Mouse (Mus musculus): Measurements from ENCODE around the gene Cspg5. TPM values are rescaled to one million over a fixed set of nuclear protein-coding genes. Genes with fewer than 3 reads are reported as not detected.

The Cspg5 gene
- total and polyA plus RNA-seq, 3 experiments = 0.40 to 0.72 (median 0.49) TPM

GRCm38 (mm10) chr9:110208265-110208664, 35.3 kb upstream of the Cspg5 start:
- dilution Hi-C loops (cut with MboI; ENCODE audit: extremely low pct_ligation_motif_present, extremely low pct_unique_long_range_greater_than_20kb, low sequenced_read_pairs) (no loop called here), in situ Hi-C loops (cut with MboI; ENCODE audit: low pct_ligation_motif_present, low pct_unique_long_range_greater_than_20kb, low sequenced_read_pairs) (no loop called here)
- TF ChIP-seq MYC (IDR thresholded peaks at IDR 0.05; ENCODE audit: low read depth, low read length) = no peak
- TF ChIP-seq TCF12 (IDR thresholded peaks at IDR 0.05; ENCODE audit: low read depth, low read length) = no peak
- TF ChIP-seq HCFC1 (IDR thresholded peaks at IDR 0.05; ENCODE audit: low read depth, low read length) = no peak
- no peak for TF ChIP-seq MAFK (IDR thresholded peaks at IDR 0.05; ENCODE audit: insufficient replicate concordance, low read length)
- no peak for TF ChIP-seq RCOR1 (conservative IDR thresholded peaks at IDR 0.05; ENCODE audit: low read depth, low read length)
- no peak for TF ChIP-seq ZC3H11A (IDR thresholded peaks at IDR 0.05; ENCODE audit: low read depth, low read length)
- TF ChIP-seq MXI1 (IDR thresholded peaks at IDR 0.05; ENCODE audit: low read depth, low read length) = no peak
- TF ChIP-seq MAX (IDR thresholded peaks at IDR 0.05; ENCODE audit: low read length) = no peak
- TF ChIP-seq ELF1 (IDR thresholded peaks at IDR 0.05; ENCODE audit: low read depth, low read length) = no peak
- TF ChIP-seq EP300 (IDR thresholded peaks at IDR 0.05; ENCODE audit: low read length) = no peak
- TF ChIP-seq ETS1 (conservative IDR thresholded peaks at IDR 0.05; ENCODE audit: low read depth, low read length) = no peak
- Histone ChIP-seq H3K4me1 (ENCODE audit: control insufficient read depth in 1 of 2, insufficient read depth in 2 of 2) (no peaks in the 10 kb centered on the region), H3K36me3 (replicated peaks in 1 of 2; ENCODE audit: control insufficient read depth in 1 of 2, insufficient read depth in 1 of 2, low read length in 1 of 2) (peaks cover 61 to 91% of the 10 kb centered on the region in 2 experiments), H3K9me3 (replicated peaks; ENCODE audit: low read length) (no peaks in the 10 kb centered on the region), H3K9ac (ENCODE audit: insufficient read depth, low read depth) (no peak overlapping the region), H3K4me3 (replicated peaks in 1 of 3; ENCODE audit: low read depth in 2 of 3, low read length in 2 of 3, poor library complexity in 1 of 3) (no peak overlapping the region), H3K27ac (ENCODE audit: insufficient read depth, low read depth) (no peak overlapping the region), H3K27me3 (replicated peaks) (no peaks in the 10 kb centered on the region), H3K4me2 (ENCODE audit: insufficient read depth, low read depth, poor library complexity, severe bottlenecking) (no peak overlapping the region), H3K79me2 (replicated peaks; ENCODE audit: control insufficient read depth, extremely low read depth, insufficient read depth, poor library complexity, severe bottlenecking) (0 out of 2 replicates have a peak, but pooled peaks cover 2% of the 10 kb centered on the region)
- no peak for DNase-seq (ENCODE audit: extremely low read depth)

DNA sequence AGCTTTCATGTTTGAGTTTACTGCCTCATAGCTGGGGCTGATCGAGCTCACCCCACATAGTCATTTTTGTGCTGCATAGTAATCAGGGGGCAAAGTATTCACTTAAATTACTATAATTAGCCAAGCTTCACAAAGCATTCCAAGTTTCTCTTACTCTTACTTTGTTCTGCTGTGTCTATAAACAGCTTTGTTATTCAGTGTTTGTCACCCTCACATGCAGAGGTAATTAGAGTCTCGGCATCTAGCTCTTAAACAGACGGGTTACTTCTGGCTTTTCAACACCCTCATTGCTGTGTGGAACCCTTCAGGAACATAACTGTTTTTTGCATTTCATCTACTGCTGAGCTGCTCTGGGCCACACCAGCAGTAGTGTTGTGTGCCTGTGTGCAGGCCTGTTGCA, 34.6 kb upstream of the Cspg5 start:
- Histone ChIP-seq H3K9me3 (replicated peaks; ENCODE audit: low read length) (no peaks in the 10 kb centered on the region), H3K36me3 (replicated peaks in 1 of 2; ENCODE audit: control insufficient read depth in 1 of 2, insufficient read depth in 1 of 2, low read length in 1 of 2) (peaks cover 57 to 91% of the 10 kb centered on the region in 2 experiments), H3K4me3 (replicated peaks in 1 of 3; ENCODE audit: low read depth in 2 of 3, low read length in 2 of 3, poor library complexity in 1 of 3) (no peak overlapping the region), H3K27ac (ENCODE audit: insufficient read depth, low read depth) (no peak overlapping the region), H3K9ac (ENCODE audit: insufficient read depth, low read depth) (no peak overlapping the region), H3K79me2 (replicated peaks; ENCODE audit: control insufficient read depth, extremely low read depth, insufficient read depth, poor library complexity, severe bottlenecking) (0 out of 2 replicates have a peak, but pooled peaks cover 2% of the 10 kb centered on the region), H3K4me1 (ENCODE audit: control insufficient read depth in 1 of 2, insufficient read depth in 2 of 2) (no peaks in the 10 kb centered on the region), H3K4me2 (ENCODE audit: insufficient read depth, low read depth, poor library complexity, severe bottlenecking) (no peak overlapping the region), H3K27me3 (replicated peaks) (no peaks in the 10 kb centered on the region)
- no peak for DNase-seq (ENCODE audit: extremely low read depth)
- in situ Hi-C loops (cut with MboI; ENCODE audit: low pct_ligation_motif_present, low pct_unique_long_range_greater_than_20kb, low sequenced_read_pairs) (no loop called here), dilution Hi-C loops (cut with MboI; ENCODE audit: extremely low pct_ligation_motif_present, extremely low pct_unique_long_range_greater_than_20kb, low sequenced_read_pairs) (no loop called here)
- no peak for TF ChIP-seq TBP (conservative IDR thresholded peaks at IDR 0.05; ENCODE audit: low read depth, low read length)
- no peak for TF ChIP-seq MYC (IDR thresholded peaks at IDR 0.05; ENCODE audit: low read depth, low read length)
- no peak for TF ChIP-seq MAX (IDR thresholded peaks at IDR 0.05; ENCODE audit: low read length)
- no peak for TF ChIP-seq RAD21 (IDR thresholded peaks at IDR 0.05; ENCODE audit: low read depth, low read length)
- TF ChIP-seq ZC3H11A (IDR thresholded peaks at IDR 0.05; ENCODE audit: low read depth, low read length) = no peak
- TF ChIP-seq ZKSCAN1 (IDR thresholded peaks at IDR 0.05; ENCODE audit: borderline replicate concordance, low read depth, low read length) = no peak
- TF ChIP-seq CTCF (conservative IDR thresholded peaks at IDR 0.05 in 1 of 2, IDR thresholded peaks at IDR 0.05 in 1 of 2; ENCODE audit: low read depth in 2 of 2, low read length in 2 of 2) = no peak
- TF ChIP-seq JUND (conservative IDR thresholded peaks at IDR 0.05; ENCODE audit: low read depth, low read length) = no peak
- no peak for TF ChIP-seq EP300 (IDR thresholded peaks at IDR 0.05; ENCODE audit: low read length)
- no peak for TF ChIP-seq USF1 (IDR thresholded peaks at IDR 0.05; ENCODE audit: low read depth, low read length)
- TF ChIP-seq MXI1 (IDR thresholded peaks at IDR 0.05; ENCODE audit: low read depth, low read length) = no peak
- TF ChIP-seq CHD1 (IDR thresholded peaks at IDR 0.05; ENCODE audit: low read depth, low read length) = no peak

Measured in CH12.LX (cell line).